Mouse (Mus musculus) bone marrow, adult 2 months (tissue): Measurements from ENCODE around the gene Pcdh18.

Source experiments
- CTCF ChIP-seq: fragments of 200-500 bp; IDR thresholded peaks from 2 replicates; pipeline ENCODE4 v1.5.1; 2011; ENCODE audit warnings: low read length, control low read depth; ENCODE audit not compliant: control insufficient read depth, insufficient read depth
- POLR2A ChIP-seq: fragments of 200-500 bp; IDR thresholded peaks from 2 replicates; pipeline ENCODE4 v1.6.1; 2011; ENCODE audit warnings: low read depth, mild to moderate bottlenecking, control low read depth, low read length, borderline replicate concordance; ENCODE audit not compliant: control insufficient read depth

DNA sequence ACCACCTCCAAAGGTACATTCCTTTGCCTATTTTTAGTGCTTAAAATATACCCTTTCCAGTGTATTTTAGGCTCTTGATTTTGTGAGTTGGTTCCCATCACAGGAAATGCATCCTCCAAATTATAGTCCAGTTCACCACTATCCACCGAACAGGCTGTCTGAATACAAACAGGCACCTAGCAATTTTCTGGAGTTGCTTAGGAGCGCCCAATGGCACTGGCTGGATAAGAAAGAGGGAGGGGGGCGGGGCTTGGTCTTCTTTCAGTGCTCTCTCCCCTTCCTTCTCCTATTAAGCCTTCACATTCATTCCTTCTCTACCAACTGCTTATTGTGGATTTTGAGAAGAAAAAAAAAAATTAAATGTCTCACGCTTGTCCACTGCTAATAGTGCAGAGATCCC, 4.4 kb downstream of the Pcdh18 start:
- TF ChIP-seq POLR2A: no peak
- TF ChIP-seq CTCF: no peak
